Mouse (Mus musculus): ENCODE data around the gene Ltbp1. TPM values are rescaled to one million over a fixed set of nuclear protein-coding genes. Genes with fewer than 3 reads are reported as not detected.

Gene Ltbp1
- polyA plus RNA-seq, 1 experiment from 2014 or later = 40.2 TPM

DNA sequence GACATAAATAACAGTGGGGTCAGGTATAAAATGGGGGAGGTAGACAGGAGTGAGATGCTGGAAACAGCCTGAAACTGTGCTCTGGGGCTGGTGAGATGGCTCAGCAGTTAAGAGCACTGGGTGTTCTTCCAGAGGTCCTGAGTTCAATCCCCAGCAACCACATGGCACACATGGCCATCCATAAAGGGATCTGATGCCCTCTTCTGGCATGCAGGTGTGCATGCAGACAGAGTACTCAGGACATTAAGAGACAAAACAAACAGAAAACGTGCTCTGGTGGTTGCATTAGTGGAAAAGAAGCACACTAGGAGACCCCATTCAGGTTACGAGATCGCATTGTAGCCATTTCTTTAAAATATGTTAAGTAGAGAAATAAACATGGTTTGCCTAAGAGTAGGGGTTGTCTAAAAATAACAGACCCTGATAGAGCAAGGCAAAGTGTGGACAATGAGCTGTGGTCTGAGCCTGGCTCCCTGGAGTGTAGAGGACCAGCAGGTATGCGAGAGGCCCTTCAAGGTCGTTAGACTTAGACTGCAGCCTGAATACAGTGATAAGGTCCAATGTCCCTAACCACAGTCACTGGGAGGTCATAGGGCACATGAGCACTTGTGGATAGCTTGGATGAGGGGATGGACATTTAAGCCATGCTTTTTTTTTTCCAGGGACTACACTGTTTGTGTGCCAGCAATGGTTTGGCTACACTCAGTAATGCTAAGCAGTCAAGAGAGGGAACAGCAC lies 369.1 kb downstream of the Ltbp1 start:
- 83% methylated on average over 5 of the region's 5 CpGs for WGBS
- ATAC-seq (ENCODE audit: low FRiP score, low TSS enrichment) = no peak; the same call in 1 of the 2 replicates
- Histone ChIP-seq H3K4me1 (ENCODE audit: insufficient read depth, low read length) (no peaks in the 10 kb centered on the region), H3K4me2 (replicated peaks; ENCODE audit: low read depth, low read length) (no peak overlapping the region), H3K27me3 (ENCODE audit: insufficient read depth, low read length) (no peaks in the 10 kb centered on the region), H3K4me3 (ENCODE audit: low read length) (no peak overlapping the region), H3K36me3 (ENCODE audit: insufficient read depth, low read length) (no peaks in the 10 kb centered on the region), H3K9me3 (ENCODE audit: low read length) (no peaks in the 10 kb centered on the region), H3K9ac (replicated peaks; ENCODE audit: low read length) (no peak overlapping the region), H3K27ac (ENCODE audit: low read length) (no peak overlapping the region)

DNA sequence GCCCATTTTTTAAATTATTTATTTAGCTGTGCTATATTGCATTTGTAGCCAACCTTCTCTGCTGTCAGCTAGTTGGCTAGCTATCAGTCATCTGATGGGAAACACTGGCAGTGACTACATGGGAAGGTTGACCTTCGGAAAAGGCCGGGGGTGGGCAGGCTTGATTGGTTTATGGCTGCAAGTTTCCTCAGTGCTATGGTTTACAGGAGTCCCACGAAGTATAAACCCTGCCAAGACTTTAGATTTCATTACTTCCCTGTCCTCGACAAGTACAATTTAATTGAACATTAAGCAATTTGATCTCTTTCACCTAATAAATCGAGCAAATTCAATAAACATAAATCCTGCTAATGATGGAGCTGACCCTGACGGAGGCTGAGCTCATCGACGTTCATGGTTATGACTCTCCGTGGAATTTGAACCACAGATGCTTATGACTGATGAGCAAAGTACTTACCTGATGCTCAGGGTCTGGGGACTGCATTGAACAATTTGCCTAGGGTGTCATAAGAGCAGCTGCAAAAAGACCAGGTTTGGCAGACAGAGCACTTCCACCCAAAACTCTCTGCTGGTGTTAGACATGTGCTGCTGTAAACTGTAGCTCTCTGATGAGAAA lies 373.0 kb downstream of the Ltbp1 start:
- H3K9ac ChIP-seq (replicated peaks; ENCODE audit: low read length) = no peak overlapping the region
- no peaks in the 10 kb centered on the region for H3K4me1 ChIP-seq (ENCODE audit: insufficient read depth, low read length)
- H3K27ac ChIP-seq (ENCODE audit: low read length) = no peak overlapping the region
- no peak overlapping the region for H3K4me3 ChIP-seq (ENCODE audit: low read length)
- no peaks in the 10 kb centered on the region for H3K27me3 ChIP-seq (ENCODE audit: insufficient read depth, low read length)
- no peak for ATAC-seq (ENCODE audit: low FRiP score, low TSS enrichment)
- no peak overlapping the region for H3K4me2 ChIP-seq (replicated peaks; ENCODE audit: low read depth, low read length)
- WGBS = 38% methylated on average over 9 of the region's 9 CpGs
- H3K36me3 ChIP-seq (ENCODE audit: insufficient read depth, low read length) = no peaks in the 10 kb centered on the region
- H3K9me3 ChIP-seq (ENCODE audit: low read length) = no peaks in the 10 kb centered on the region

DNA sequence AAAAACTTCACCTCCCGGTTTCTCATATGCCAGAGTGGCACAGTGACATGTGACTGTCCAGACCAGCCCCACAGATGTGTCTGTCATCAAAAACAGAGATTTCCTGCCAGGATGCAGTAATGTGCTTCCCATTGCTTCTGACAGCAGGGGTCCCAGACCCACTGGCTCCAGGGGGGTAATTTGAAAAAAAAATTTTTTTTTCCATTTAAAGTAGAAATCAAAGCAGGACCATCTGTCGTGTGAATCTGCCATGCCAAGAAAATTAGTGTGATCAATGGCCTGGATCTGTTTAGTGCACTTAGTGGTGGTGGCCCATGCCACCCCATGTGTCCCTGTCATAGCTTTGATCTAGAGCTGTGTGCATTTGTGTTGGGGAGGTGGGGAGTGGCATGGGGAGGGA lies 374.8 kb downstream of the Ltbp1 start:
- no peaks in the 10 kb centered on the region for H3K9me3 ChIP-seq (ENCODE audit: low read length)
- H3K4me2 ChIP-seq (replicated peaks; ENCODE audit: low read depth, low read length) = no peak overlapping the region
- H3K4me1 ChIP-seq (ENCODE audit: insufficient read depth, low read length) = no peaks in the 10 kb centered on the region
- no peak overlapping the region for H3K9ac ChIP-seq (replicated peaks; ENCODE audit: low read length)
- H3K36me3 ChIP-seq (ENCODE audit: insufficient read depth, low read length) = peaks cover 3% of the 10 kb centered on the region; the same call in 1 of the 2 replicates
- no peak overlapping the region for H3K4me3 ChIP-seq (ENCODE audit: low read length)
- no peak for ATAC-seq (ENCODE audit: low FRiP score, low TSS enrichment)
- no peak overlapping the region for H3K27ac ChIP-seq (ENCODE audit: low read length)
- WGBS = 44% methylated on average over 2 of the region's 2 CpGs
- H3K27me3 ChIP-seq (ENCODE audit: insufficient read depth, low read length) = no peaks in the 10 kb centered on the region

DNA sequence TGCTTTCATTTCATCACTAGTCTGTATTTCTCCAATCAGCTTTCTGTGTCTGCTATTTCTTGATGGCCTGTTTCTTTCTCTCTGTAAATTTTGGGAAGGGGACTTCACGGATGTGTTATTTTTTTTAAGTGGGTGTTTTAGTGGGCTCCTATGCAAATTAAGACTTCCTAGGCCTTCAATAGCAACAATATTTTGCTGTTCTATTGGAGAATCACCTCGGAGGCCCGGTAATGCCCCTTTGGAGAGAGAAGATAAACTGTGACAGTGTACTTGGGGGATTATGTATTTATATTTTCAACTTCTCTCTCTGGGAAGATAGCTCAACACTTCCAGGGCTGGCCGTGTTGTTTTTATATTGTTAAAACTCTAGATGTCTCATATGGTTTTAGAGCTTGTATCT lies 383.0 kb downstream of the Ltbp1 start:
- Histone ChIP-seq H3K4me3 (ENCODE audit: low read length) (no peak overlapping the region), H3K9ac (replicated peaks; ENCODE audit: low read length) (no peak overlapping the region), H3K9me3 (ENCODE audit: low read length) (no peaks in the 10 kb centered on the region), H3K27me3 (ENCODE audit: insufficient read depth, low read length) (no peaks in the 10 kb centered on the region), H3K27ac (ENCODE audit: low read length) (no peak overlapping the region), H3K4me2 (replicated peaks; ENCODE audit: low read depth, low read length) (no peak overlapping the region), H3K36me3 (ENCODE audit: insufficient read depth, low read length) (peaks cover 13% of the 10 kb centered on the region), H3K4me1 (ENCODE audit: insufficient read depth, low read length) (no peaks in the 10 kb centered on the region)
- 82% methylated on average over 4 of the region's 4 CpGs for WGBS
- no peak for ATAC-seq (ENCODE audit: low FRiP score, low TSS enrichment)

DNA sequence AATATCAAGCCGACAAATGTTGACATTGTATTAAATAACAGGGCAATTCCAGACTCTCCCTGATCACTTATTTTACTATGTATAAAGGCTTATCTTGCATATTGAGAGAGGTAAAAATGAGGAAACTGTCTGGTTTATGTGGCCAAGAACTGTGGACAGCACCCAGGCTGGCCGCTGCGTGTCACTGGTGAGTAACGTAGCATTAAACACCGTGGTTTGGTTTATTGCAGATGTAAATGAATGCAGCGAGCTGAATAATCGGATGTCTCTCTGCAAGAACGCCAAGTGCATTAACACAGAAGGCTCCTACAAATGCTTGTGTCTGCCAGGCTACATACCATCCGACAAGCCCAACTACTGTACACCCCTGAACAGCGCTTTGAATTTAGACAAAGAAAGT lies 384.8 kb downstream of the Ltbp1 start:
- Histone ChIP-seq H3K36me3 (ENCODE audit: insufficient read depth, low read length) (peaks cover 10% of the 10 kb centered on the region), H3K9me3 (ENCODE audit: low read length) (no peaks in the 10 kb centered on the region), H3K9ac (replicated peaks; ENCODE audit: low read length) (no peak overlapping the region), H3K27me3 (ENCODE audit: insufficient read depth, low read length) (no peaks in the 10 kb centered on the region), H3K4me3 (ENCODE audit: low read length) (no peak overlapping the region), H3K4me2 (replicated peaks; ENCODE audit: low read depth, low read length) (no peak overlapping the region), H3K4me1 (ENCODE audit: insufficient read depth, low read length) (no peaks in the 10 kb centered on the region), H3K27ac (ENCODE audit: low read length) (no peak overlapping the region)
- no peak for ATAC-seq (ENCODE audit: low FRiP score, low TSS enrichment)
- 88% methylated on average over 10 of the region's 10 CpGs for WGBS

DNA sequence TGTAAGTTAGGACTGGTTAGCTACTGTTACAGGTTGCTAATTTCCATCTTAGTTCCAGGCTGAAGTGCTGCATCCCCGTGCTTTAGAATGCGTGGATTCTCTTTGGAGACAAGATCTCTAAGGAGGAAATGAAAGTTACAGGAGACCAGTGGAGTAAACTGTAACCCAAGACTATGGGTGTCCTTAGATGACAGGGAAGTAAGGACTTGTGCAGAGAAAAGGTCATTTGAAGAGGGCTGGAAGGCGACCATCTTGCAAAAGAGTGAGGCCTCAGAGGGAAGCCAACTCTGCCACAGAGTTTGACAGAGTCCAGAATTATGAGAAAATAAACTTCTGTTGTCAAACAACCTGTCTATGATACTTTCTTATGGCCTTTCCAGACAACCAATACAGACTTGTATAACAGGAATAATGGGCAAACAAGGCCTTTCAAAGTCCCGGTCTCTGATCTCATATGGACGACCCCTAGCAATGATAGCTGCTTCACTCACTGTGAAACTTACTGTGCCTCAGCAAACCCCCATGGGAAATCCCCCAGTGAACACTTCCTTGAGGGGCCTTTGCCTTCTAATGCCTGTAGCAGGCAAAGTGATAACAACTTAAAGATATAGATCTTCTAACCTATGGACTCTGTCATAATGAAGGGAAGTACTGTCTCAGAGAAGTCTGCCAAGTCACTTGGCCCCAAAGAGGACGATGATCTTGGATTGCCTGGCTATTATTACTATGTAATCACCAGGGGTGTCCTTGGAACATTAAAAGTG lies 386.2 kb downstream of the Ltbp1 start:
- H3K36me3 ChIP-seq (ENCODE audit: insufficient read depth, low read length) = peaks cover 10% of the 10 kb centered on the region
- no peak overlapping the region for H3K9ac ChIP-seq (replicated peaks; ENCODE audit: low read length)
- H3K9me3 ChIP-seq (ENCODE audit: low read length) = no peaks in the 10 kb centered on the region
- no peak overlapping the region for H3K4me3 ChIP-seq (ENCODE audit: low read length)
- no peaks in the 10 kb centered on the region for H3K4me1 ChIP-seq (ENCODE audit: insufficient read depth, low read length)
- no peaks in the 10 kb centered on the region for H3K27me3 ChIP-seq (ENCODE audit: insufficient read depth, low read length)
- H3K27ac ChIP-seq (ENCODE audit: low read length) = no peak overlapping the region
- no peak for ATAC-seq (ENCODE audit: low FRiP score, low TSS enrichment)
- WGBS = 84% methylated on average over 6 of the region's 6 CpGs
- H3K4me2 ChIP-seq (replicated peaks; ENCODE audit: low read depth, low read length) = no peak overlapping the region

DNA sequence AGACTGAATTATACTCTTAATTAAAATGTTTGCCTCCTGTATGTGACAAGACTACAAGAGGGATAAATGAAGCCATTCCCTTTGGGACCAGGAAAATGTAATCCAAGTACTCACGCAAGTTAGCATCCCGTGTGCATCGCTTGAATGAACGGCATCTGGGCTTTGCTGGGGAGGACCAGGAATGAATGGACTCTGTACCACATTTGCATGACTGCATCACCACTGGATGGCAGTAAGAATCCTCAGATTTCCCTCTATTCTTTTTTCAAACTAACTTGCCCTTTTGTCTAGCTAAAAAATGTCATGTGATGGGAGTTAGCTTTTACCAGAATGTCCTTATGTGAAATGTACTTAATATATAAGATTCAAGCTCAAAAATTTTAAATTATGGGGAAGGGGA lies 401.0 kb downstream of the Ltbp1 start:
- no peaks in the 10 kb centered on the region for H3K9me3 ChIP-seq (ENCODE audit: low read length)
- H3K9ac ChIP-seq (replicated peaks; ENCODE audit: low read length) = no peak overlapping the region
- no peak overlapping the region for H3K4me2 ChIP-seq (replicated peaks; ENCODE audit: low read depth, low read length)
- no peak for ATAC-seq (ENCODE audit: low FRiP score, low TSS enrichment)
- 44% methylated on average over 4 of the region's 4 CpGs for WGBS
- H3K4me1 ChIP-seq (ENCODE audit: insufficient read depth, low read length) = no peaks in the 10 kb centered on the region
- no peaks in the 10 kb centered on the region for H3K36me3 ChIP-seq (ENCODE audit: insufficient read depth, low read length)
- H3K27ac ChIP-seq (ENCODE audit: low read length) = no peak overlapping the region
- H3K4me3 ChIP-seq (ENCODE audit: low read length) = no peak overlapping the region
- H3K27me3 ChIP-seq (ENCODE audit: insufficient read depth, low read length) = no peaks in the 10 kb centered on the region

DNA sequence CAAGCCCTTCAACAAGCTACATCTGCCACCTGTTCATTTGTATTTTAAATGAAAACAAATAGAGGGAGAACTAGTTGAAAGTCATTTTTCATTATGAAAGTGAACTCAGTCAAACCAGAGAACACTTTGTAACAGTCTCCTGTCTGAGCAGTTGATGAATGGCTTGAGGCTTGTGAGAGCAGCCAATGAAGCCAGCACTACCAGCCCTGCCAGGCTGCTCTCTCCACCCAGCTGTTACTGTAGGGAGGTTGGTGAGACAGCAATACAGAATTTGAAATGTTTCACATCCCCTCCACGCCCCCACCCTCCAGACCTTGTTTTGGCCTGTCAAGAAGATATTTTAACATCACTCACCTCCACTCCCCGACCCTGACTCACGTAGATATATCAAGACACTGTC lies 411.5 kb downstream of the Ltbp1 start:
- WGBS = 72% methylated on average over 3 of the region's 3 CpGs
- H3K4me3 ChIP-seq (ENCODE audit: low read length) = no peak overlapping the region
- no peaks in the 10 kb centered on the region for H3K4me1 ChIP-seq (ENCODE audit: insufficient read depth, low read length)
- H3K27ac ChIP-seq (ENCODE audit: low read length) = no peak overlapping the region
- no peaks in the 10 kb centered on the region for H3K36me3 ChIP-seq (ENCODE audit: insufficient read depth, low read length)
- no peaks in the 10 kb centered on the region for H3K9me3 ChIP-seq (ENCODE audit: low read length)
- H3K27me3 ChIP-seq (ENCODE audit: insufficient read depth, low read length) = no peaks in the 10 kb centered on the region
- no peak for ATAC-seq (ENCODE audit: low FRiP score, low TSS enrichment)
- H3K4me2 ChIP-seq (replicated peaks; ENCODE audit: low read depth, low read length) = no peak overlapping the region
- H3K9ac ChIP-seq (replicated peaks; ENCODE audit: low read length) = no peak overlapping the region

DNA sequence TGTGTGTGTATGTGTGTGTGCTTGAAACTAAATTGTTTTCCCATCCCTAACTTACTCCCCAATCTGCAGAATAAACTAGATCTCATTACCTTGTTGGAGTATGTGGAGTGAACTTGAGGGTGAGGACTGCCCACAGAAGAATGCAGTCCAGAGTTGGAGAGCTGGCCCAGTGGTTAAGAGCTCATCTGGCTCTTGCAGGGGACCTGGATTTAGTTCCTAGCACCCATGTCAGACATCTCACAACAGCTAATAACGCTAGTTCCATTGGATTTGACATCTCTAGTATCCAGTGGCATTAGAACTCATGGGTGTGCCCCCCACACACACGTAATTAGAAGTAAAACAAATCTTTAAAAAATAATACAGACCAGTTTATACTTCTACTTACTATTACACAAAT lies 428.8 kb downstream of the Ltbp1 start:
- Histone ChIP-seq H3K27me3 (ENCODE audit: insufficient read depth, low read length) (no peaks in the 10 kb centered on the region), H3K4me1 (ENCODE audit: insufficient read depth, low read length) (0 out of 2 replicates have a peak, but pooled peaks cover 3% of the 10 kb centered on the region), H3K36me3 (ENCODE audit: insufficient read depth, low read length) (no peaks in the 10 kb centered on the region), H3K27ac (ENCODE audit: low read length) (no peak overlapping the region), H3K4me3 (ENCODE audit: low read length) (no peak overlapping the region), H3K9me3 (ENCODE audit: low read length) (no peaks in the 10 kb centered on the region), H3K9ac (replicated peaks; ENCODE audit: low read length) (no peak overlapping the region), H3K4me2 (replicated peaks; ENCODE audit: low read depth, low read length) (no peak overlapping the region)
- ATAC-seq (ENCODE audit: low FRiP score, low TSS enrichment) = no peak
- 90% methylated on average over 2 of the region's 2 CpGs for WGBS

DNA sequence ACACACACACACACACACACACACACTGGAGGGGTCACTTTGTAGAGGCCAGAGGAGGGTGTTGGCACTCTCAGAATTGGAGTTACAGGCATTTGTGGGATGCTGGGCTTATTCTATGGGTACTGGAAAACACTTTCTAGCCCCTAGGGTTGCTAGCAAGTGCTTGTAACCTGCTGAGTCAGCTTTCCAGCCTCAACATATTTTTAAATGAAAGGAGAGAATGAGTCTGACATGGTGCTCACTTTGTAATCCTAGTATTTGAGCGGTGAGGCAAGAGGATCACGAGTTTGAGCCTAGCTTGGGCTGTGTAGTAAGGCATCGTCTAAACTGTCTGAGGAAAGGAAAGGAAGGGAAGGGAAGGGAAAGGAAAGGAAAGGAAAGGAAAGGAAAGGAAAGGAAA lies 429.5 kb downstream of the Ltbp1 start:
- Histone ChIP-seq H3K36me3 (ENCODE audit: insufficient read depth, low read length) (no peaks in the 10 kb centered on the region), H3K27me3 (ENCODE audit: insufficient read depth, low read length) (no peaks in the 10 kb centered on the region), H3K4me2 (replicated peaks; ENCODE audit: low read depth, low read length) (no peak overlapping the region), H3K9me3 (ENCODE audit: low read length) (no peaks in the 10 kb centered on the region), H3K9ac (replicated peaks; ENCODE audit: low read length) (no peak overlapping the region), H3K4me3 (ENCODE audit: low read length) (no peak overlapping the region), H3K27ac (ENCODE audit: low read length) (no peak overlapping the region), H3K4me1 (ENCODE audit: insufficient read depth, low read length) (0 out of 2 replicates have a peak, but pooled peaks cover 3% of the 10 kb centered on the region)
- WGBS = 68% methylated on average over 3 of the region's 3 CpGs
- ATAC-seq (ENCODE audit: low FRiP score, low TSS enrichment) = no peak

Data from kidney, embryonic 16.5 days (tissue).